Mouse (Mus musculus) Patski (cell line): ENCODE measurements around the gene Ddah1. TPM values are rescaled to one million over a fixed set of nuclear protein-coding genes. Genes with fewer than 3 reads are reported as not detected.
A peak's percentile ranks its signal among the peaks of the same experiment; 100 is the strongest.

Experiments used
- ATAC-seq: fragments of 100-300 bp; one replicate; pipeline ENCODE4 v1.8.0; 2021
- CTCF ChIA-PET: fragments of 350-600 bp; sonication (Branson Sonifier 250); formaldehyde crosslinking; loops from one replicate; lab custom pipeline; 2022; ENCODE audit warnings: inconsistent platforms; lab: Charles Lee
- POLR2A ChIA-PET: fragments of 350-600 bp; sonication (Branson Sonifier 250); formaldehyde crosslinking; loops from one replicate; lab custom pipeline; 2022; ENCODE audit warnings: antibody characterized with exemption, inconsistent platforms; lab: Charles Lee
- DNase-seq: peaks from one replicate; pipeline ENCODE4 v3.0.0-alpha.2; 2011; ENCODE audit warnings: low read depth, low spot score
- H3K27me3 ChIP-seq: fragments of 371-371 bp; one replicate; pipeline ENCODE4 v1.5.1; 2021
- CTCF ChIP-seq: fragments of 100-300 bp; IDR thresholded peaks from one replicate; pipeline ENCODE4 v1.5.1; 2021
- in situ Hi-C: fragments of 300-500 bp; cut with MboI; formaldehyde crosslinking; loops from 3 replicates; pipeline ENCODE4 v1.11.1; 2018; ENCODE audit warnings: low pct_unique_long_range_greater_than_20kb, mixed read lengths
- polyA plus RNA-seq: library from polyadenylated mRNA; unstranded; gene quantifications from one replicate; pipeline ENCODE4 v1.2.3, GENCODE M21; 2021

The Ddah1 gene
- polyA plus RNA-seq, 1 experiment from 2014 or later = 138 TPM

DNA sequence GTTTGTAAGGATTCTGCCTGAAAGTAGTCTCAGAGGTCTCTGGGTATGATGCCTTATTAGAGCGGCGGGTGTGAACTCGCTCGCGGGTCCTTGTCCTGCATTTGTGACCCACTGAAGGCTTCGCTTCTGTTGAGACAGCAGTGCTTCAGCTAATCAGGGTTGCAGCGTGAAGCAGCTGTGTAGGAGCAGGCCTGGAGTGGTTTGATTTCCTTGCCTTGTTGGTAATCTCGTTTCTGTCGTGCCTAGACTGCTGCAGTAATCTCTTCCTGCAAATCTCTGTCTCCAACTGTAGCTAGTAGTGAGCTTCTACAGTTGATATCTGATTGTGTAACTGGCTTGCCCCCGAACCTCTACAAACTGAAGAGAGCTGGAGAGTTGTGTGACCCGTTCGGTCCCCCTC is 180.9 kb downstream of the Ddah1 start:
- ATAC-seq (no peak), DNase-seq (no peak)
- H3K27me3 ChIP-seq = no peaks in the 10 kb centered on the region
- POLR2A ChIA-PET = interaction anchor here (1.0 kb wide), 1 partner anchor 181 kb away, joined by 3 read pairs; the partner anchor contains the start of gene Ddah1
- in situ Hi-C loops = no loop called here
- no peak for TF ChIP-seq CTCF
- CTCF ChIA-PET = interaction anchor here (1.0 to 3.3 kb wide), 5 partner anchors 10 to 360 kb away, joined by 3 to 23 read pairs (median 10); no protein-coding TSS in a partner anchor

GRCm38 (mm10) chr3:145939971-145940370 is 181.5 kb downstream of the Ddah1 start:
- no peaks in the 10 kb centered on the region for H3K27me3 ChIP-seq
- DNase-seq = no peak
- CTCF ChIA-PET = interaction anchor here (1.0 to 3.3 kb wide), 5 partner anchors 10 to 361 kb away, joined by 3 to 18 read pairs (median 3); no protein-coding TSS in a partner anchor
- no peak for TF ChIP-seq CTCF
- no peak for ATAC-seq
- POLR2A ChIA-PET = interaction anchor here (1.0 kb wide), 1 partner anchor 181 kb away, joined by 3 read pairs; the partner anchor contains the start of gene Ddah1
- in situ Hi-C loops = no loop called here

- DNase-seq (peak; percentile 47), ATAC-seq (no peak)
- no peak for TF ChIP-seq CTCF
- H3K27me3 ChIP-seq = no peaks in the 10 kb centered on the region
- ChIA-PET POLR2A (interaction anchor here (0.9 kb wide), 1 partner anchor 236 kb away, joined by 3 read pairs; no protein-coding TSS in a partner anchor), CTCF (interaction anchor here (0.6 to 15.2 kb wide), 26 partner anchors 8 to 560 kb away, joined by 3 to 249 read pairs (median 5); no protein-coding TSS in a partner anchor)
- in situ Hi-C loops = no loop called here
These were observed 183.5 kb downstream of the Ddah1 start for GRCm38 (mm10) chr3:145941971-145942370.

Other genes starting within 250 kb of the Ddah1 start
- 55.9 TPM for gene Znhit6, start 182.5 kb upstream of the Ddah1 start, polyA plus RNA-seq
- 1,216 TPM for gene Ccn1, start 108.7 kb upstream of the Ddah1 start, polyA plus RNA-seq
- gene Bcl10, start 164.1 kb downstream of the Ddah1 start, polyA plus RNA-seq = 51.4 TPM
- gene 2410004B18Rik, start 179.3 kb downstream of the Ddah1 start, polyA plus RNA-seq = 44.8 TPM
- gene Syde2, start 229.2 kb downstream of the Ddah1 start, polyA plus RNA-seq = 11.1 TPM